Mouse (Mus musculus): ENCODE results near the gene Olfr45. TPM values are rescaled to one million over a fixed set of nuclear protein-coding genes. Genes with fewer than 3 reads are reported as not detected.
"Not testable (repeated sequence)": the region's sequence is repeated elsewhere in the genome, so short reads cannot be mapped to it uniquely, and the experiment has no call there.

Gene Olfr45
- not detected in 2 replicates for polyA plus RNA-seq (2016; fragmentation: Nextera tagmentation; extraction: Ambion mirVana)

GRCm38 (mm10) chr7:140681651-140682050 is at the start of gene Olfr45:
Olfr45 (plus strand) TSS chr7:140681951.
- 92% methylated on average over 1 of the region's 1 CpGs for WGBS

GRCm38 (mm10) chr7:140646152-140646551 is 35.6 kb upstream of the Olfr45 start, which contains the start of gene Olfr53:
Olfr53 (plus strand) TSS chr7:140646452.
- H3K9me3 ChIP-seq, result no peaks in the 10 kb centered on the region
- no peaks in the 10 kb centered on the region for H3K36me3 ChIP-seq
- 85% methylated on average over 1 of the region's 1 CpGs for WGBS
- no peak within 1 kb of the TSS for H3K27ac ChIP-seq
- H3K4me1 ChIP-seq, result no peaks in the 10 kb centered on the region
- H3K4me3 ChIP-seq, result no peak within 1 kb of the TSS
- no peak for DNase-seq (ENCODE audit: low spot score)
- no peaks in the 10 kb centered on the region for H3K27me3 ChIP-seq (ENCODE audit: insufficient read depth, poor library complexity, severe bottlenecking)

More at GRCm38 (mm10) chr7:140681651-140682050, at the start of gene Olfr45:
- DNase-seq (ENCODE audit: low spot score), result no peak
- Histone ChIP-seq H3K4me3 (no peak within 1 kb of the TSS), H3K9me3 (no peaks in the 10 kb centered on the region), H3K36me3 (no peaks in the 10 kb centered on the region), H3K27me3 (ENCODE audit: insufficient read depth, poor library complexity, severe bottlenecking) (no peaks in the 10 kb centered on the region), H3K4me1 (no peaks in the 10 kb centered on the region), H3K27ac (no peak within 1 kb of the TSS)

- Histone ChIP-seq H3K36me3 (no peaks in the 10 kb centered on the region), H3K27ac (no peak within 1 kb of the TSS), H3K4me1 (no peaks in the 10 kb centered on the region), H3K9me3 (no peaks in the 10 kb centered on the region), H3K4me3 (no peak within 1 kb of the TSS), H3K27me3 (ENCODE audit: insufficient read depth, poor library complexity, severe bottlenecking) (no peaks in the 10 kb centered on the region)
- WGBS, result 62% methylated on average over 4 of the region's 4 CpGs
- no peak for DNase-seq (ENCODE audit: low spot score)
Measured at GRCm38 (mm10) chr7:140659630-140660029, 22.1 kb upstream of the Olfr45 start, which contains the start of gene Olfr539. Olfr539 (plus strand) TSS chr7:140659930.

- H3K4me3 ChIP-seq; H3K4me1 ChIP-seq; H3K9me3 ChIP-seq; H3K36me3 ChIP-seq; H3K27me3 ChIP-seq (ENCODE audit: insufficient read depth, poor library complexity, severe bottlenecking); H3K27ac ChIP-seq; DNase-seq (ENCODE audit: low spot score): not testable (repeated sequence)
- 71% methylated on average over 3 of the region's 3 CpGs for WGBS
Measured at GRCm38 (mm10) chr7:140670693-140671092, 11.1 kb upstream of the Olfr45 start.

GRCm38 (mm10) chr7:140675863-140676262 is 5.9 kb upstream of the Olfr45 start:
- Histone ChIP-seq H3K4me1 (peaks cover 4% of the 10 kb centered on the region; the same call in 1 of the 2 replicates), H3K27ac (no peak overlapping the region), H3K36me3 (no peaks in the 10 kb centered on the region), H3K9me3 (no peaks in the 10 kb centered on the region), H3K27me3 (ENCODE audit: insufficient read depth, poor library complexity, severe bottlenecking) (no peaks in the 10 kb centered on the region), H3K4me3 (peak overlapping the region; percentile 24; the same call in 1 of the 2 replicates)
- no peak for DNase-seq (ENCODE audit: low spot score)
- whole genome bisulfite sequencing, result 0% methylated on average over 6 of the region's 6 CpGs

GRCm38 (mm10) chr7:140679591-140679990 is 2.2 kb upstream of the Olfr45 start:
- H3K9me3 ChIP-seq; DNase-seq (ENCODE audit: low spot score); H3K4me1 ChIP-seq; H3K36me3 ChIP-seq; H3K27ac ChIP-seq; H3K27me3 ChIP-seq (ENCODE audit: insufficient read depth, poor library complexity, severe bottlenecking); H3K4me3 ChIP-seq: not testable (repeated sequence)
- WGBS, result 61% methylated on average over 4 of the region's 4 CpGs

GRCm38 (mm10) chr7:140696967-140697366 is 15.2 kb downstream of the Olfr45 start, which contains the start of gene Olfr541:
Olfr541 (plus strand) TSS chr7:140697267.
- no peaks in the 10 kb centered on the region for H3K9me3 ChIP-seq
- no peak for DNase-seq (ENCODE audit: low spot score)
- no peak within 1 kb of the TSS for H3K27ac ChIP-seq
- no peaks in the 10 kb centered on the region for H3K36me3 ChIP-seq
- H3K4me1 ChIP-seq, result no peaks in the 10 kb centered on the region
- no peak within 1 kb of the TSS for H3K4me3 ChIP-seq
- no peaks in the 10 kb centered on the region for H3K27me3 ChIP-seq (ENCODE audit: insufficient read depth, poor library complexity, severe bottlenecking)

- Histone ChIP-seq H3K4me1 (no peaks in the 10 kb centered on the region), H3K4me3 (no peak overlapping the region), H3K27me3 (ENCODE audit: insufficient read depth, poor library complexity, severe bottlenecking) (no peaks in the 10 kb centered on the region), H3K9me3 (no peaks in the 10 kb centered on the region), H3K36me3 (no peaks in the 10 kb centered on the region), H3K27ac (no peak overlapping the region)
- WGBS, result 69% methylated on average over 2 of the region's 2 CpGs
- no peak for DNase-seq (ENCODE audit: low spot score)
Measured at GRCm38 (mm10) chr7:140706348-140706747, 24.6 kb downstream of the Olfr45 start.

GRCm38 (mm10) chr7:140707536-140708284 is 26.0 kb downstream of the Olfr45 start:
- Histone ChIP-seq H3K27me3 (ENCODE audit: insufficient read depth, poor library complexity, severe bottlenecking) (no peaks in the 10 kb centered on the region), H3K4me3 (no peak overlapping the region), H3K4me1 (no peaks in the 10 kb centered on the region), H3K9me3 (no peaks in the 10 kb centered on the region), H3K27ac (no peak overlapping the region), H3K36me3 (no peaks in the 10 kb centered on the region)
- WGBS, result 70% methylated on average over 6 of the region's 6 CpGs
- no peak for DNase-seq (ENCODE audit: low spot score)

- DNase-seq (ENCODE audit: low spot score), result no peak
- Histone ChIP-seq H3K27me3 (ENCODE audit: insufficient read depth, poor library complexity, severe bottlenecking) (no peaks in the 10 kb centered on the region), H3K9me3 (no peaks in the 10 kb centered on the region), H3K4me3 (no peak overlapping the region), H3K27ac (no peak overlapping the region), H3K36me3 (no peaks in the 10 kb centered on the region), H3K4me1 (no peaks in the 10 kb centered on the region)
- WGBS, result 74% methylated on average over 7 of the region's 7 CpGs
Measured at GRCm38 (mm10) chr7:140717155-140718055, 35.7 kb downstream of the Olfr45 start.

- H3K9me3 ChIP-seq, result no peaks in the 10 kb centered on the region
- H3K4me1 ChIP-seq, result no peaks in the 10 kb centered on the region
- H3K4me3 ChIP-seq, result no peak overlapping the region
- no peaks in the 10 kb centered on the region for H3K36me3 ChIP-seq
- DNase-seq (ENCODE audit: low spot score), result no peak
- WGBS, result 65% methylated on average over 6 of the region's 6 CpGs
- no peak overlapping the region for H3K27ac ChIP-seq
- no peaks in the 10 kb centered on the region for H3K27me3 ChIP-seq (ENCODE audit: insufficient read depth, poor library complexity, severe bottlenecking)
Measured at GRCm38 (mm10) chr7:140721095-140721494, 39.3 kb downstream of the Olfr45 start.

GRCm38 (mm10) chr7:140725558-140725957 is 43.8 kb downstream of the Olfr45 start:
- H3K27me3 ChIP-seq (ENCODE audit: insufficient read depth, poor library complexity, severe bottlenecking), result no peaks in the 10 kb centered on the region
- no peaks in the 10 kb centered on the region for H3K9me3 ChIP-seq

GRCm38 (mm10) chr7:140733162-140733561 is 51.4 kb downstream of the Olfr45 start:
- no peaks in the 10 kb centered on the region for H3K4me1 ChIP-seq
- no peaks in the 10 kb centered on the region for H3K9me3 ChIP-seq
- WGBS, result 69% methylated on average over 2 of the region's 2 CpGs
- no peak overlapping the region for H3K27ac ChIP-seq
- DNase-seq (ENCODE audit: low spot score), result no peak
- H3K4me3 ChIP-seq, result no peak overlapping the region
- no peaks in the 10 kb centered on the region for H3K36me3 ChIP-seq
- H3K27me3 ChIP-seq (ENCODE audit: insufficient read depth, poor library complexity, severe bottlenecking), result no peaks in the 10 kb centered on the region

More at GRCm38 (mm10) chr7:140725558-140725957, 43.8 kb downstream of the Olfr45 start:
- Histone ChIP-seq H3K27ac (no peak overlapping the region), H3K4me1 (no peaks in the 10 kb centered on the region), H3K36me3 (no peaks in the 10 kb centered on the region), H3K4me3 (no peak overlapping the region)
- DNase-seq (ENCODE audit: low spot score), result no peak

Data from heart, embryonic 10.5 days (tissue).